Mouse (Mus musculus): ENCODE results near the gene Zdhhc17. TPM values are rescaled to one million over a fixed set of nuclear protein-coding genes. Genes with fewer than 3 reads are reported as not detected.
A peak's percentile ranks its signal among the peaks of the same experiment; 100 is the strongest.

Gene Zdhhc17
- polyA plus RNA-seq, 1 experiment from 2014 or later, result 47.9 TPM

DNA sequence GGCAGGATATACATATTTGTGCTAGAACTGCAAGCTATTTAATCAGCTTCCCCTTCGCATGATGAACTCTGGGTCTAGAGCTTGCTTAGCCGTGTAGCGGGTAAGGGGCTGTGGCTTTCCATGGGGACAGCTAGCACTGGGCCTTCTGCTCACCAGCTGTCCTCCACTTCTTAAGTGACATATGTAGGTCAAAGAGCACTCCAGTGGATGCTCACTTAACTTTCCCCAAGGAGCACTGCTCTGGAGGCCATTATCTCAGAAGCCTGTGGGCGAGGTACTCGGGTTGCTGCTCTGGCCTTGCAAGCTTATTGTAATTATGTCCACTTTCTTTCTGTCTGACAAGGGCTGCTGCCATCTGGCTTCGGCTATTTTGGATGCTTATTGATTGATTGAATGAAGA is 16.2 kb upstream of the Zdhhc17 start:
- WGBS, result 83% methylated on average over 6 of the region's 6 CpGs
- Histone ChIP-seq H3K4me1 (no peaks in the 10 kb centered on the region), H3K9ac (replicated peaks) (no peak overlapping the region), H3K4me2 (replicated peaks) (no peak overlapping the region), H3K36me3 (no peaks in the 10 kb centered on the region), H3K4me3 (no peak overlapping the region), H3K27me3 (no peaks in the 10 kb centered on the region), H3K9me3 (peaks cover 3% of the 10 kb centered on the region; the same call in 1 of the 2 replicates), H3K27ac (replicated peaks) (no peak overlapping the region)
- no peak for ATAC-seq (ENCODE audit: low FRiP score, low read depth)

DNA sequence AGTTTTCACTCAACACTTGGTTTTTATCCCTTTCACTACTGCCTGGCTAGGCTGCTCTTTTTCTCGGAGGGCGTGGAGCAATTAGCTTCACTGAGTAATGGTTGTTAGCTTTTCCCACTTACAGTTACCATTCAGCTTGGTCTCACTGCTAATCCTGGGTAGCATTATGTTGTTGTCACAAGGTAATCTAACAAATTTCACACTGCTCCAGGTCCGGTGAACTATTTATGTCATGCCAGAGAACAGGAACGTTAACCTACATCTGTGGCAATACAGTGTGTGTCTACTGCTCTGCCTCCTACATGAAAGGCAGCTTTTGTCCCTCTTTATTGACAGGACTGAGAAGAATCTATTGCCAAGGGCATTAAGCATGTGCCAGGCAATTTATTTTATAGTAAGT is 14.8 kb upstream of the Zdhhc17 start:
- Histone ChIP-seq H3K4me2 (replicated peaks) (no peak overlapping the region), H3K27ac (replicated peaks) (no peak overlapping the region), H3K9ac (replicated peaks) (no peak overlapping the region), H3K27me3 (no peaks in the 10 kb centered on the region), H3K9me3 (peaks cover 3% of the 10 kb centered on the region; the same call in 1 of the 2 replicates), H3K4me3 (no peak overlapping the region), H3K36me3 (no peaks in the 10 kb centered on the region), H3K4me1 (no peaks in the 10 kb centered on the region)
- WGBS, result 84% methylated on average over 4 of the region's 4 CpGs
- no peak for ATAC-seq (ENCODE audit: low FRiP score, low read depth)

DNA sequence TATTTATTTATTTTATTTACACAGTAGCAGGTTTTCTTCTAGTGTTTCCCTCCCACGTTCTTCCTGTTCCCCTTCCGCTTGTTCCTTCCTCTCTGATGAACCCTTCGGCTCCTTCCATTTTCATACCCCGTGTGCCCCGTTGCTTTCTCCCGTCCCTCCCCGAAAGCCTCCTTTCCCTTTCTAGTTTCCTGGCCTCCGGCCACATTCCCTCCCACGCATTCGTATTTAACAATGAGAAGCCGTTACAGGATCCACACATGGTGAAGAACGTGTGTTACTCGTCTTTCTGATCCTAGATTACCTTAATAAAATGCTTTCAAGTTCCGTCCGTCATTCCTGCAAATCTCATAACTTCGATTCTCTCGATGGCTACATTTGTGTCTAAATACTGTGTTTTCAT is 4.5 kb upstream of the Zdhhc17 start:
- no peaks in the 10 kb centered on the region for H3K27me3 ChIP-seq
- peaks cover 6% of the 10 kb centered on the region; the same call in 1 of the 2 replicates for H3K4me1 ChIP-seq
- H3K9ac ChIP-seq (replicated peaks), result no peak overlapping the region
- 92% methylated on average over 17 of the region's 17 CpGs for WGBS
- 0 out of 2 replicates have a peak, but pooled peaks cover 4% of the 10 kb centered on the region for H3K9me3 ChIP-seq
- H3K36me3 ChIP-seq, result no peaks in the 10 kb centered on the region
- H3K4me3 ChIP-seq, result no peak overlapping the region
- no peak overlapping the region for H3K4me2 ChIP-seq (replicated peaks)
- no peak overlapping the region for H3K27ac ChIP-seq (replicated peaks)
- ATAC-seq (ENCODE audit: low FRiP score, low read depth), result no peak

DNA sequence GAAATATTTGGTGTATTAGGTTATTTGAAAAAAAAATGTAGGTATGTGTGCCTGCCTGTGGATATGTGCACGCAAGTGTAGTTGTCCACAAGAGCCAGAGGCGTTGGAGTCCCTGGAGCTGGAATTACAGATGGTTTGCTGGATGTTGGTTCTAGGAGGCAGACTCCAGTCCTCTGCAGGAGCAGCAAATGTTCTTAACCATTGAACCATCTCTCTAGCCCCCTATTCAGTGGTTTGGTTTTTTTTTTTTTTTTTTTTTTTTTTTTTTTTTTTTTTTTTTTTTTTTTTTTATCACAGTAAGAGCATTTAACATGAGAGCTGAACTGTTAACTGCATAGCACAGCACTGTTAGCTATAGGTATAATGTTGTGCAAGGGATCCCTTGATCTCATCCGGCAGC is 3.3 kb upstream of the Zdhhc17 start:
- no peak overlapping the region for H3K9ac ChIP-seq (replicated peaks)
- peaks cover 9% of the 10 kb centered on the region; the same call in 1 of the 2 replicates for H3K4me1 ChIP-seq
- WGBS, result 97% methylated on average over 3 of the region's 3 CpGs
- no peak overlapping the region for H3K27ac ChIP-seq (replicated peaks)
- H3K4me3 ChIP-seq, result no peak overlapping the region
- H3K9me3 ChIP-seq, result 0 out of 2 replicates have a peak, but pooled peaks cover 4% of the 10 kb centered on the region
- H3K36me3 ChIP-seq, result no peaks in the 10 kb centered on the region
- no peak for ATAC-seq (ENCODE audit: low FRiP score, low read depth)
- no peaks in the 10 kb centered on the region for H3K27me3 ChIP-seq
- H3K4me2 ChIP-seq (replicated peaks), result no peak overlapping the region

DNA sequence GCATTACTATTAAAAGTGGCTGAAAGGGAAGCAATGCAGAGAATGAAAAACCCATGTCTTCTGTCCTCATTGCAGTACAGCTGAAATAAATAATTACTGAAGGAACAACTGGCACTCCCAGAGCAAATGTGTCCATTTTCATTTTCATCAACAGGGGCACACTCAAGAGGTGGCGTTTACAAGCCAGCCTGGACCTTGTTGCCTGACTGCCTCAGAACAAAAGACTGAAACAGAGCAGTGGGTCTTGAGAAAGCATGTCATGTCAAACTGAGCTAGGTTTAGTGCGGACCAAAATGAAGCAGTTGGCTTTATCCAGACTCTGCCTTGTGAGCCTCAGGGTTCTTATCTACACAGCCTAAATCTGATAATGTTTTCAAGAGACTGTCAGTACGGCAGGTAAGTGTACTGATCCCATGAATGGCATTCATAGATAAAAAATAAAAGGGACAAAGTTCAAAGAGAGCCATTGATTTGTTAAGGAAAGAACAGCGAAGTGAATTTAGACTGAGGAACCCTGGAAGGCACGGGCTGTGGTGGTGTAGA is 2.6 kb upstream of the Zdhhc17 start:
- Histone ChIP-seq H3K27ac (replicated peaks) (0 out of 2 replicates have a peak overlapping the region, but pooled peaks have one; percentile 8), H3K36me3 (no peaks in the 10 kb centered on the region), H3K27me3 (no peaks in the 10 kb centered on the region), H3K4me2 (replicated peaks) (no peak overlapping the region), H3K4me1 (peaks cover 15% of the 10 kb centered on the region), H3K4me3 (no peak overlapping the region), H3K9me3 (0 out of 2 replicates have a peak, but pooled peaks cover 3% of the 10 kb centered on the region), H3K9ac (replicated peaks) (no peak overlapping the region)
- no peak for ATAC-seq (ENCODE audit: low FRiP score, low read depth)
- 52% methylated on average over 5 of the region's 5 CpGs for WGBS

DNA sequence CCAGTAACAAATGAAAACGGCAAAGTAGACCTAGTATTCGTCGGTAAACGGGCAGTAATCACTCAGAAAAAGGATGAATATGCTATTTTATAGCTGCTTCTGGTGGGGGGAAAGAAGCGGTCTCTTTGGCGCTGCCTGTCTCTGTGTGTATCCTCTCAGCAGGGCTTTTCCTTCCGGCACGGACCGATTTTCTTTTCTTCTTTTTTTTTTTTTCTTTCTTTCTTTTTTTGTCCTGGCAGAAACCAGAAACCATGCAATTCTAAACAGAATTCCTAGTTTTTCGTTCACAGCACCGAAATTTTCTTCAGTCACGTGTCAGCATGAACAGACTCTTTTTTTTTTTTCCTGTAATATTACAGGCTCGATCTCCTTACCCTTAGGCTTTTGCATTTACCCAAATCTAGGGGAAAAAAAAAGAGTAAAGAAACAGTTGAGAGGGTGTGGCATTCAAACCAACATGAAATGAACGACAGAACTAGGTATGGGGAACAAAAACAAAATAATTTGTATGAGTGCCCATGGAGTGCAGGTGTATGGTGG is 1.4 kb upstream of the Zdhhc17 start:
- WGBS, result 2% methylated on average over 14 of the region's 14 CpGs
- Histone ChIP-seq H3K4me1 (peaks cover 22% of the 10 kb centered on the region), H3K4me2 (replicated peaks) (peak overlapping the region; percentile 60), H3K27ac (replicated peaks) (peak overlapping the region; percentile 100), H3K9ac (replicated peaks) (peak overlapping the region; percentile 98), H3K27me3 (no peaks in the 10 kb centered on the region), H3K4me3 (peak overlapping the region; percentile 91), H3K36me3 (no peaks in the 10 kb centered on the region), H3K9me3 (no peaks in the 10 kb centered on the region)
- no peak for ATAC-seq (ENCODE audit: low FRiP score, low read depth)

DNA sequence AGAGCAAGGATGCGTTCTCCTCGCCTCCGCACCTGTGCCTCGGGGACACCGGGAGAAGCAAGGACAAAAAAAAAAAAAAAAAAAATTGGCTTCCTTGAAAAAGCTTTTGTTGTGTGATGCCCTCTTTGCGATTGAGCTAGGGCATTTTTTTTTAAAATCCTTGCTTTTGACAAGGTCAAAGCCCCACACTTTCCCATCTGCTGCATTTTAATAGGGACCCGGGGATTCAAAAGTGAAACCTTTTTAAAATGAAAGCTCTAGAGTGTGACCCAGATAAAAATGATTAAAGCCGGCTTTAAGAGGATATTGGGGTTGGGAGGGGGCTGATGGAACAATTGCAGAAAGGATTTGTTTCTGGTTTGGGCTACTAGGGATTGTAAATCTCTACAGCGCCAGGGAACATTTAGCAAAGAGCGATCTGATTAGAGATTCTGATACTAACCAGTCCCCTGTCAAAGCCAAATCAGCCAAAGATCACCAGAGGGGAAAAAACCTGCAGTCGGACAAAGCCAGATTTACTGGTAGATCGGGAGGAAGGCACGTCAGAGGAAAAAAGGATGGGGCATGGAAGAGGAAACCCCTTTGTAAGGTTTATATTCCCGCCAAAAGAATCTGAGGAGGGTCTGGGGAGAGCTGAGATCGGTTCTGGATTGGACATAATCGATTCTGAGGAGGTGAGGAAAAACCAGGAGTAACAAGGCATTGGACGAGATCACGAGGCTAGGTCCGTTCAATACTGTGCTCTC is 713 bp upstream of the Zdhhc17 start:
- Histone ChIP-seq H3K9ac (replicated peaks) (peak overlapping the region; percentile 98), H3K4me3 (peak overlapping the region; percentile 91), H3K4me2 (replicated peaks) (peak overlapping the region; percentile 60), H3K27ac (replicated peaks) (peak overlapping the region; percentile 100), H3K4me1 (peaks cover 26% of the 10 kb centered on the region), H3K27me3 (no peaks in the 10 kb centered on the region), H3K9me3 (no peaks in the 10 kb centered on the region), H3K36me3 (no peaks in the 10 kb centered on the region)
- under 1% methylated on average over 19 of the region's 19 CpGs for WGBS
- ATAC-seq (ENCODE audit: low FRiP score, low read depth), result peak; percentile 36

DNA sequence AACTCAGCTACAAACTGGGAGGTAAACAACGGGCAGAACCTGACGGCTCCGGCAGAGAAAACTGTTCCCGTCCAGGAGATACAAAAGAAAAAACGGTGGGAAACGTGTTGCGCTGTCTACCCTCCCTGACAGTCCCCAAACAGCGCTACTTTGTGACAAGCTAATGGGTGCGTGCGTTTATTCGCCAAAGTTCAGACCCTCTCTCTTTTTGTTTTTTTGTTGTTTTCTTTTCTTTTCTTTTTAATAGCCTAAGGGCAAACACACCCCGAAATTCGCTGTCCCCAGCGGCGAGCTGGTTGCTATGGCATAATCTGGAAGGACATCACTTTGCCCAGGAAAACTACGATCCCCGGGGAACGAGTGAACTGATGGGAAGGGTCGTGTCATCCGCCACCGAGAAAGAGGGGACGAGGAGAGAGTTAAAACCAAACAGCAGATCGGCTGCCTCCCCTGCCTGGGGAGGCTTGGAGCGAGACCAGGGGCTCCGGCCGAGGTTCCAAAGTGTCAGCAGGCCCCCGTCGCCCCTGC is 763 bp downstream of the Zdhhc17 start:
- Histone ChIP-seq H3K27me3 (no peaks in the 10 kb centered on the region), H3K4me2 (replicated peaks) (peak overlapping the region; percentile 60), H3K4me1 (peaks cover 27% of the 10 kb centered on the region), H3K9me3 (no peaks in the 10 kb centered on the region), H3K27ac (replicated peaks) (peak overlapping the region; percentile 100), H3K4me3 (peak overlapping the region; percentile 91), H3K9ac (replicated peaks) (peak overlapping the region; percentile 98), H3K36me3 (no peaks in the 10 kb centered on the region)
- ATAC-seq (ENCODE audit: low FRiP score, low read depth), result no peak
- WGBS, result under 1% methylated on average over 28 of the region's 28 CpGs

DNA sequence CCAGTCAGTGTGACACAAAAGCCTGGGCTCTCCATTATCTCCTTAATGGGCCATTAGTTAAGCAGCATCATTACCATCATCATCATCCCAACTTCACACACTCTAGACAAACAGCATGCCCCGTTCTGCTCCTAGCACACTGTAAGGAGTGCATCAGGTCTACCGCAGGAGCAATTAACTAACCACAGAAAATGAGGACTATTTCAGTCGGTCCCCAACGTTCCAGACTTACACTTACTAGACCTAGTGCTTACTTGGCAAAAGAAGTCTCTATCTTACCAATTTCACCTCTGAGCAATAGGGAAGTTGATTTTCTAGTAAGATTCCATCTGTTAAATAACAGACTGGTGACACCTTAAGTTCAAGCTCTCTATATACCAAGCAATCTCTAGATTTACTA is 2.3 kb downstream of the Zdhhc17 start:
- ATAC-seq (ENCODE audit: low FRiP score, low read depth), result no peak
- peak overlapping the region; percentile 60; the same call in 1 of the 2 replicates for H3K4me2 ChIP-seq (replicated peaks)

DNA sequence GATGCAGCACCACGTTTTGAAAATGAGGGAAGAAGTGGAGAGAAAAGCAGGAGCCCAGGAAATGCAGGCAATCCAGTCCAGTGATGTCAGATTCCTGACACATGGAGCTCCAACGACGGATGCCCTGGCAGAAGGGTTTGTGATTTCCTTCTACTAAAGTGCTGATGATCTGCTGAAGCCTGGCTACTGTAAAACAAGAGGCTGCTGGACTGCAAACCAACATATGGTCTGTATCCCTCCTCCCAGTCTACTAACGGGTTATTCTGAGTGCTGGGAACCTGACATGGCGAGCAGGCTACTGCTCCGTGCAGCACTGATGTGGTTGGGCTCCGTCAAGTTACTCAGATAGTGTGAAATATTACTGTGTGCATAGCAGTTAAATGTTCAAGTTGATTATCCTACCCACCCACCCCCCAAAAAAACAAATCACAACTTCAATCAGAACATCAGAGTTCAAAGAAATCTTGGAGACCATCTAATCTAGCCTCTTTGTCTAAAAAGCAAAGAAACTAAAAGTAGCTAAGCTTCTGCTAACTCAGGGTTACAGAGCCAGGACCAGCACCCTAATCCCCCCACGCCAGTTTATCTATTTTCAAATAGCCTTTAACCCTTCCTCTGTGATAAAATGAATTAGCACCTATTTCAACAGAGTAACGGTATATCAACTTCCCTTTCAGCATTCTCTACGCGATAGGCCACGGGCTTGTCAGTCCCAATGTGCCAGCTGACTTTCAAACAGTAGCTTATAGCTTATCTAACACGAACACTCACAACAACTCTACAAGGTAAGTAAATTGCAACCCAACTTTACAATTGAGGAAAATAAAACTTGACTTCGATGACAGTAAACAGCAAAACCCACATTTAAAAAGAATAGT is 4.1 kb downstream of the Zdhhc17 start:
- ATAC-seq (ENCODE audit: low FRiP score, low read depth), result no peak
- H3K36me3 ChIP-seq, result no peaks in the 10 kb centered on the region
- H3K27me3 ChIP-seq, result no peaks in the 10 kb centered on the region
- no peak overlapping the region for H3K4me3 ChIP-seq
- H3K27ac ChIP-seq (replicated peaks), result no peak overlapping the region
- H3K9ac ChIP-seq (replicated peaks), result no peak overlapping the region
- 78% methylated on average over 14 of the region's 14 CpGs for WGBS
- no peak overlapping the region for H3K4me2 ChIP-seq (replicated peaks)
- peaks cover 22% of the 10 kb centered on the region for H3K4me1 ChIP-seq
- no peaks in the 10 kb centered on the region for H3K9me3 ChIP-seq

More for the DNA sequence above, 2.3 kb downstream of the Zdhhc17 start:
- no peaks in the 10 kb centered on the region for H3K9me3 ChIP-seq
- no peak overlapping the region for H3K27ac ChIP-seq (replicated peaks)
- no peak overlapping the region for H3K9ac ChIP-seq (replicated peaks)
- H3K27me3 ChIP-seq, result no peaks in the 10 kb centered on the region
- no peaks in the 10 kb centered on the region for H3K36me3 ChIP-seq
- WGBS, result 86% methylated on average over 4 of the region's 4 CpGs
- peaks cover 27% of the 10 kb centered on the region for H3K4me1 ChIP-seq
- H3K4me3 ChIP-seq, result no peak overlapping the region; the same call in 1 of the 2 replicates

DNA sequence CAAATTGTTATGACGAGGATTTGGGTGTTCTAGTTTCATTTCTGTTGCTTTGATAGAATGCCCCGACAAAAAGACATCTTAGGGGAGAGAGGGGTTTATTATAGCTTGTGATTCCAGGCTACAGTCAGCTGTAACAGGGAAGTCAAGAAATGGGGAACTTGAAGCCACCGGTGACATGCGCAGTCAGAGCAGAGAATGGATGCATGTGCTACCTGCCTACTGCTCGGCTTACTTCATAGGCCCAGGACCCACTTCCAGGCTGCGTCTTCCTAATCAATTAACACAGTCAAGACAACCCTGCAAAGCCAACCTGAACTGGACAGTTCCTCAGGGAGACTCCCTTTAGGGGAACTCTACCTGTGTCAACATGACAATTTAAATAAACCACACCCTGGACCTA is 5.7 kb downstream of the Zdhhc17 start:
- Histone ChIP-seq H3K9ac (replicated peaks) (no peak overlapping the region), H3K4me1 (peaks cover 22% of the 10 kb centered on the region), H3K27me3 (no peaks in the 10 kb centered on the region), H3K4me3 (no peak overlapping the region), H3K9me3 (no peaks in the 10 kb centered on the region), H3K27ac (replicated peaks) (no peak overlapping the region), H3K36me3 (no peaks in the 10 kb centered on the region), H3K4me2 (replicated peaks) (no peak overlapping the region)
- 94% methylated on average over 6 of the region's 6 CpGs for WGBS
- ATAC-seq (ENCODE audit: low FRiP score, low read depth), result no peak

Data from midbrain, embryonic 12.5 days (tissue).